Mouse (Mus musculus) neural tube, embryonic 15.5 days (tissue): ENCODE measurements around the gene Krtap3-1. TPM values are rescaled to one million over a fixed set of nuclear protein-coding genes. Genes with fewer than 3 reads are reported as not detected.

Experiments used
- ATAC-seq: fragments of 200-750 bp; cut with Nextera tagmentation; 2 replicates; pipeline ENCODE4 v1.8.0; 2017; ENCODE audit warnings: mild to moderate bottlenecking, moderate TSS enrichment, moderate library complexity; ENCODE audit not compliant: low FRiP score
- H3K27ac ChIP-seq: fragments of 300-500 bp; sonication (generic); replicated peaks from 2 replicates; pipeline ENCODE4 v1.5.1; 2015; ENCODE audit warnings: mild to moderate bottlenecking, inconsistent platforms
- H3K27me3 ChIP-seq: fragments of 300-500 bp; sonication (generic); replicated peaks from 2 replicates; pipeline ENCODE4 v1.6.1; 2015; ENCODE audit warnings: inconsistent platforms
- H3K36me3 ChIP-seq: fragments of 300-500 bp; sonication (generic); 2 replicates; pipeline ENCODE4 v1.6.1; 2015; ENCODE audit warnings: inconsistent platforms
- H3K4me1 ChIP-seq: fragments of 300-500 bp; sonication (generic); 2 replicates; pipeline ENCODE4 v1.6.1; 2015; ENCODE audit warnings: inconsistent platforms
- H3K4me2 ChIP-seq: fragments of 300-500 bp; sonication (generic); 2 replicates; pipeline ENCODE4 v1.6.1; 2015; ENCODE audit warnings: inconsistent platforms, mild to moderate bottlenecking, moderate library complexity
- H3K4me3 ChIP-seq: fragments of 300-500 bp; sonication (generic); replicated peaks from 2 replicates; pipeline ENCODE4 v1.5.1; 2015; ENCODE audit warnings: mild to moderate bottlenecking, inconsistent platforms
- H3K9ac ChIP-seq: fragments of 300-500 bp; sonication (generic); replicated peaks from 2 replicates; pipeline ENCODE4 v1.6.1; 2015; ENCODE audit warnings: mild to moderate bottlenecking, inconsistent platforms
- H3K9me3 ChIP-seq: fragments of 300-500 bp; sonication (generic); replicated peaks from 2 replicates; pipeline ENCODE4 v1.6.1; 2016; ENCODE audit warnings: inconsistent platforms
- WGBS: fragments of 180-500 bp; shearing (Covaris S2); methylation state at CpG from one replicate; pipeline ENCODE4 v1.1.7; 2015; ENCODE audit warnings: mixed read lengths; 5-methylcytosine and 5-hydroxymethylcytosine counted together
- polyA plus RNA-seq: library from polyadenylated mRNA; unstranded; fragments of >200 nt; fragmentation: Nextera tagmentation; extraction: Ambion mirVana; gene quantifications from 2 replicates; pipeline ENCODE4 v1.2.1, GENCODE M21; 2015

Gene Krtap3-1
- polyA plus RNA-seq, 1 experiment from 2014 or later: not detected

GRCm38 (mm10) chr11:99574106-99574505, 7.7 kb upstream of the Krtap3-1 start:
- 3% methylated on average over 7 of the region's 7 CpGs for WGBS
- Histone ChIP-seq H3K4me3 (0 out of 2 replicates have a peak overlapping the region, but pooled peaks have one; percentile 6), H3K27me3 (no peaks in the 10 kb centered on the region; the same call in 1 of the 2 replicates), H3K9ac (no peak overlapping the region), H3K9me3 (no peaks in the 10 kb centered on the region), H3K4me1 (no peaks in the 10 kb centered on the region), H3K4me2 (peak overlapping the region; percentile 53), H3K27ac (no peak overlapping the region), H3K36me3 (no peaks in the 10 kb centered on the region)
- peak; percentile 66; the same call in 1 of the 2 replicates for ATAC-seq

- Histone ChIP-seq H3K9ac (no peak overlapping the region), H3K9me3 (no peaks in the 10 kb centered on the region), H3K36me3 (no peaks in the 10 kb centered on the region), H3K4me1 (no peaks in the 10 kb centered on the region), H3K27ac (no peak overlapping the region), H3K4me2 (no peak overlapping the region), H3K27me3 (no peaks in the 10 kb centered on the region; the same call in 1 of the 2 replicates), H3K4me3 (no peak overlapping the region)
- WGBS: 54% methylated on average over 4 of the region's 4 CpGs
- ATAC-seq: no peak
These were observed 6.7 kb upstream of the Krtap3-1 start for GRCm38 (mm10) chr11:99573164-99573563.

DNA sequence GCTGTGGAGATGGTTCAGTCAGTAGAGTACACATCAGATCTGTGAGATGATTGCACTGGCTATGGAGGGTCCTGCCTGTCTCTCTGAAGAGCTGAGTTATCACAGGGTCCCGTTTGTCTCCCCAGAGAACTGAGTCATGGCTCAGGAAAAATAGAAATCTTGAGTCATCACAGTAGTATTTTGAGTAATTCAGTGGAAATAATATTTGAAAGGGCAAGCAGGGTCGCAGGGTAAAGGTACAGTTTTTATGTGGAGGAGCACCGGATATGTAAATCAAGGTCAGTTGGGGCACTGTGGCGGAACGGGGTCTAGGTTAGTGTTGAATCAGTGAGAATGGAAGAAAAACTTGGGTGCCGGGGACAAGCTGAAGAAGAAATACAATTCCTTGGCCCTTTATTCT, 3.9 kb downstream of the Krtap3-1 start:
- Histone ChIP-seq H3K36me3 (no peaks in the 10 kb centered on the region), H3K4me1 (no peaks in the 10 kb centered on the region), H3K9me3 (no peaks in the 10 kb centered on the region), H3K27ac (no peak overlapping the region), H3K9ac (no peak overlapping the region), H3K27me3 (no peaks in the 10 kb centered on the region), H3K4me3 (no peak overlapping the region), H3K4me2 (no peak overlapping the region)
- 80% methylated on average over 6 of the region's 6 CpGs for WGBS
- ATAC-seq: no peak

DNA sequence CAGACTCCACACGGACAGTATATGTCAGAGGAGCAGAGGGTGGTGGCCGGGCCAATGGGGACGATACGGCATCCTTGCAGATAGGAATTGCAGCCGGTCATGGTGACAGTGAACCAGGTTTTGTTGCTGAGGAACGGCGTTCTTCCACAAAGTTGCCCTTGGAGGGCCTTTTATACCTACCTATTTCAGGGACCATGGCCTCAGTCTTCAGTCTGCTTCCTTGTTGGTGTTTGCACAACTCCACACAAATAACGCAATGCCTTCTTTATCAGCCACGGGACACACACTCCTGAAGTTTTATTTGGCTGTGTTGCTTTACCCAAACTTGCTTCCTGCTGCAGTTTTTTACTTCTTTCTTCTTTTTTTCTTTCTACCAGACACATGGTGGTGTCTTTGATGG, 7.1 kb downstream of the Krtap3-1 start, which contains the start of gene Gm11939:
TSS of gene Gm11939 (minus strand) at position 101 of the 400 bp plus-strand sequence.
- H3K27me3 ChIP-seq: no peaks in the 10 kb centered on the region
- 93% methylated on average over 9 of the region's 9 CpGs for WGBS
- no peaks in the 10 kb centered on the region for H3K9me3 ChIP-seq
- no peak within 1 kb of the TSS for H3K27ac ChIP-seq
- H3K36me3 ChIP-seq: no peaks in the 10 kb centered on the region
- H3K4me3 ChIP-seq: no peak within 1 kb of the TSS
- no peaks in the 10 kb centered on the region for H3K4me1 ChIP-seq
- no peak for ATAC-seq
- no peak within 1 kb of the TSS for H3K4me2 ChIP-seq
- no peak within 1 kb of the TSS for H3K9ac ChIP-seq

DNA sequence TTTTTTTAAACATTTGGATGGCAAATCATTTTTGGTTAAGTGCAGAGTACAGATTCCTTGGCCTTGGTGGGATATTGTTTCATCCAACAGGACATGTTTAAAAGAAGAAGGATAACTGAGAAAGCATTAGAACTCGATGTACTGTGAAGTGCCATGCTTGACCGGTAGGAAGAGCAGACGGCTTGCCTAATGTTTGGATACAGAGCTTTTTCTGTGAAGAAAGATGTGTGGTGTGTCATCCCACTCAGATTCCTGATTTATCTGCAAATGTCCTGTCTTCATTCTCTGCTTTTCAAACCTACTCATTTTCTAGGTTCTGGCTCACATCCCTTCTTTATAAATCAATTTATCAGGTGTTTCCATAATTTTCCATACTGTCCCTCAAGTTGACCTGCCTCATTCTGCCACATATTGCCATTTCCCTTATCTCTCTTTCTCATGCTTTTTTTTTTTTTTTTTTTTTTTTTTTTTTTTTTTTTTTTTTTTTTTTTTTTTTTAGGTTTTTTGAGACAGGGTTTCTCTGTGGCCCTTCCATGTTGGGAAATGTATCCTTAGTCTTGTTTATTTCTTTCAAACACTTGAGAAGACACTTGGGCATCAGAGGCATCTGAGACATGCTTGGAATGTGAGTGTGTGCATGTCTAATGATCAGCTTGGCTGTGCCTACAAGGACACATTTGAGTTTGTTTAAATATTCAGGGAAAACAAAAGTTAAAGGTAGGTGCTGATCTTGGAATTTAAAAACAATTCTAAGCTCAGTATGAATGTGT, 8.3 kb downstream of the Krtap3-1 start:
- no peaks in the 10 kb centered on the region for H3K9me3 ChIP-seq
- H3K27me3 ChIP-seq: no peaks in the 10 kb centered on the region
- H3K36me3 ChIP-seq: no peaks in the 10 kb centered on the region
- 86% methylated on average over 3 of the region's 3 CpGs for WGBS
- no peak overlapping the region for H3K27ac ChIP-seq
- H3K4me2 ChIP-seq: no peak overlapping the region
- H3K4me1 ChIP-seq: no peaks in the 10 kb centered on the region
- no peak for ATAC-seq
- H3K9ac ChIP-seq: no peak overlapping the region
- H3K4me3 ChIP-seq: no peak overlapping the region

DNA sequence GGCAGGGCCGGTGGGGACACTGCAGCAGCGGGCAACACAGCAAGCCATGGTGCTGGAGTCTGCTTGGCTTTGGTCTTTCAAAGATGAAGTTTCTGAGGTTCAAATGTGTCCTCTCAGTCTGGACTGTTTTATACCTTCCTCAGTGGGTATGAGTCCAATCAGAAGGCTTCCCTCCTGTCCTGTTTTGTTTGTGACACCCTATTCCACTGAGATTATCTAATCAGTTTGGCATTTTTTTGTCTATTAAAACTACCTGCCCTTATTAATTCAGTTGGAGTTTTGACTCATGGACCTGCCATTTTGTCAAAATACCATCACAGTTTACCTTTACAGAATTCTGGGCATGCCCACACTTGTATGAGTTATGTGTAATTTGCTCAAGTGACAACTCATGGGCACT, 9.7 kb downstream of the Krtap3-1 start, which contains the start of gene Krtap3-2:
TSS of gene Krtap3-2 (minus strand) at position 101 of the 400 bp plus-strand sequence.
- WGBS: 87% methylated on average over 2 of the region's 2 CpGs
- no peak within 1 kb of the TSS for H3K4me3 ChIP-seq
- H3K4me2 ChIP-seq: no peak within 1 kb of the TSS
- no peaks in the 10 kb centered on the region for H3K4me1 ChIP-seq
- no peak within 1 kb of the TSS for H3K27ac ChIP-seq
- no peak for ATAC-seq
- H3K27me3 ChIP-seq: no peaks in the 10 kb centered on the region
- H3K9ac ChIP-seq: no peak within 1 kb of the TSS
- no peaks in the 10 kb centered on the region for H3K36me3 ChIP-seq
- no peaks in the 10 kb centered on the region for H3K9me3 ChIP-seq

GRCm38 (mm10) chr11:99556195-99556594, 10.2 kb downstream of the Krtap3-1 start:
- no peaks in the 10 kb centered on the region for H3K9me3 ChIP-seq
- H3K4me3 ChIP-seq: no peak overlapping the region
- no peaks in the 10 kb centered on the region for H3K4me1 ChIP-seq
- no peak overlapping the region for H3K4me2 ChIP-seq
- no peak overlapping the region for H3K9ac ChIP-seq
- no peak for ATAC-seq
- no peak overlapping the region for H3K27ac ChIP-seq
- H3K27me3 ChIP-seq: no peaks in the 10 kb centered on the region
- no peaks in the 10 kb centered on the region for H3K36me3 ChIP-seq
- 94% methylated on average over 2 of the region's 2 CpGs for WGBS

GRCm38 (mm10) chr11:99550765-99551164, 15.7 kb downstream of the Krtap3-1 start, which contains the start of gene Krtap3-3:
Gene Krtap3-3 (minus strand): TSS chr11:99550865.
- no peak for ATAC-seq
- Histone ChIP-seq H3K4me1 (no peaks in the 10 kb centered on the region), H3K4me3 (no peak within 1 kb of the TSS), H3K27me3 (no peaks in the 10 kb centered on the region), H3K36me3 (no peaks in the 10 kb centered on the region), H3K4me2 (no peak within 1 kb of the TSS), H3K27ac (no peak within 1 kb of the TSS), H3K9ac (no peak within 1 kb of the TSS), H3K9me3 (no peaks in the 10 kb centered on the region)
- 30% methylated on average over 4 of the region's 4 CpGs for WGBS

DNA sequence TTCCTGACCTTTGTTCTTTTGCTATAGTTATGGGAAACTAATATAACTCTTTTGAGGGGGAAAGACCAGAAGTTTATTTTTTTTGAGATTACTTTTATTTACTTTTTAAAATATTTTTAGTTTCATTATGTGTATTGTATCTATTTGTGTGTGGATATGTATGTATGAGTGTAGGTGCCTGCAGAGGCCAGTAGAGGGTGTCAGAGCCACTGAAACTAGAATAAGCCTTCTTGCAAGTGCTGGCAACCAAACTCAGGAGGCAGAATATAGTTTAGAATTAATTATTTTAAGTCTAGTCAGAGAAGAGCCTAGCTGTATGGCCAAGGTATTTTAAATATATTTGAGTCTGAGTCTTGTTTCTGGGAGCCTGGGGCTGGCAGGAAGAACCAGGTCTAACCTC, 18.5 kb downstream of the Krtap3-1 start:
- no peaks in the 10 kb centered on the region for H3K4me1 ChIP-seq
- no peak overlapping the region for H3K4me3 ChIP-seq
- H3K36me3 ChIP-seq: no peaks in the 10 kb centered on the region
- no peaks in the 10 kb centered on the region for H3K27me3 ChIP-seq
- H3K9me3 ChIP-seq: no peaks in the 10 kb centered on the region
- no peak overlapping the region for H3K9ac ChIP-seq
- no peak overlapping the region for H3K4me2 ChIP-seq
- no peak for ATAC-seq
- H3K27ac ChIP-seq: no peak overlapping the region

GRCm38 (mm10) chr11:99539721-99540120, 26.7 kb downstream of the Krtap3-1 start:
- no peak overlapping the region for H3K9ac ChIP-seq
- peak overlapping the region; percentile 1; the same call in 1 of the 2 replicates for H3K4me2 ChIP-seq
- 66% methylated on average over 9 of the region's 9 CpGs for WGBS
- no peaks in the 10 kb centered on the region for H3K9me3 ChIP-seq
- no peaks in the 10 kb centered on the region for H3K36me3 ChIP-seq
- ATAC-seq: no peak
- no peak overlapping the region for H3K4me3 ChIP-seq
- no peaks in the 10 kb centered on the region; the same call in 1 of the 2 replicates for H3K4me1 ChIP-seq
- H3K27me3 ChIP-seq: no peaks in the 10 kb centered on the region
- no peak overlapping the region for H3K27ac ChIP-seq

DNA sequence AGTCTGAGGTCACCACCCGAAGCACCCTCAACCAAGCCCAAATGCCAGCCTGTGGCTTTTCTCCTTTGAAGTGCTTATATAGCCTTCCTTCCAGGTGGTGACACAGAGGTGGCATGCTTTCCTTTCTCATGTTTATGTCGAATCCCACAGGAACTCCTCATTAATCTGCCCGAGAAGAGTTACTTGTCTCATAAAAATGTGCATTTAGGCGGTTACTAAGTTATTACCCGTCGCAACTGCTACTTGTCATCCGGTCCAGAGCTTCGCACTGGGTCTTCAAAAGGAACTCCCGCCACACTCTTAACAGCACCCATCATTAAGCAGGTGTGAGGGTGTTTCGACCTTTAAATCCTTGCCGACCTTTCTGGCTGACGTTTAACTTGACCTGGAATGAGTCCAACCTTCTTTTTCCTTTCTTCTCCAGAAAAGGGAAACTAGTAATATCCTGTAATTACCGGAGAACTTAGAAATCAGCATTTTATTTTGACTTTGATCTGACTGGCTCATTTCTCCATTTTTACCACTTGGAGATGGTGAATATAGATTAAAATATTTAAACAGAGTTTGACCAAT, 45.1 kb downstream of the Krtap3-1 start, which contains the start of gene Krt39:
TSS of gene Krt39 (minus strand) at position 51 of the 573 bp plus-strand sequence.
- Histone ChIP-seq H3K4me3 (no peak within 1 kb of the TSS), H3K9me3 (no peaks in the 10 kb centered on the region), H3K27me3 (no peaks in the 10 kb centered on the region), H3K9ac (no peak within 1 kb of the TSS), H3K36me3 (no peaks in the 10 kb centered on the region), H3K4me1 (no peaks in the 10 kb centered on the region), H3K27ac (no peak within 1 kb of the TSS), H3K4me2 (no peak within 1 kb of the TSS)
- WGBS: 77% methylated on average over 13 of the region's 13 CpGs
- no peak for ATAC-seq
